In genomic region chr1:193370096-193370495, GRCm38 (mm10) we compare ENCODE assay signal across 8 mouse cellular contexts. TPM values are rescaled to one million over a fixed set of nuclear protein-coding genes. Genes with fewer than 3 reads are reported as not detected.
DNase-seq lines count a peak whose midpoint lies in the region; ATAC-seq and TF ChIP-seq lines count a peak whose summit lies in the region.

Gene Camk1g, minus strand, starts transcription at chr1:193370298.

- no peak within 1 kb of the TSS for H3K9ac ChIP-seq in CH12.LX (ENCODE audit: insufficient read depth, low read depth)
- peak within 1 kb of the TSS; percentile 71 for H3K9ac ChIP-seq in forebrain, embryonic 14.5 days (ENCODE audit: low read length)
- H3K9ac ChIP-seq in neural tube, embryonic 12.5 days = peak within 1 kb of the TSS; percentile 50

- TF ChIP-seq POLR2A in CH12.LX (IDR thresholded peaks at IDR 0.05; ENCODE audit: low read depth, low read length) = no peak

- peaks cover 37% of the 10 kb centered on the region for H3K4me1 ChIP-seq in heart, embryonic 10.5 days
- peaks cover 0 to 18% of the 10 kb centered on the region in 2 experiments; a peak in 2 of 4 replicates for H3K4me1 ChIP-seq in CH12.LX (ENCODE audit: control insufficient read depth in 1 of 2, insufficient read depth in 2 of 2)
- peaks cover 25% of the 10 kb centered on the region for H3K4me1 ChIP-seq in forebrain, embryonic 14.5 days (ENCODE audit: control insufficient read depth, insufficient read depth, low read length)
- peaks cover 27% of the 10 kb centered on the region for H3K4me1 ChIP-seq in neural tube, embryonic 12.5 days

- no peaks in the 10 kb centered on the region for H3K9me3 ChIP-seq in heart, embryonic 10.5 days
- peaks cover 19% of the 10 kb centered on the region for H3K9me3 ChIP-seq in CH12.LX (replicated peaks; ENCODE audit: low read length)
- no peaks in the 10 kb centered on the region for H3K9me3 ChIP-seq in forebrain, embryonic 14.5 days (replicated peaks; ENCODE audit: control insufficient read depth, low read length)
- no peaks in the 10 kb centered on the region for H3K9me3 ChIP-seq in neural tube, embryonic 12.5 days

- ATAC-seq in forebrain, embryonic 14.5 days = peak; percentile 89
- peak; percentile 74 for ATAC-seq in neural tube, embryonic 12.5 days (ENCODE audit: low FRiP score, low read depth)

- dilution Hi-C loops in CH12.LX (cut with MboI; ENCODE audit: extremely low pct_ligation_motif_present, extremely low pct_unique_long_range_greater_than_20kb, low sequenced_read_pairs) = no loop called here

- TF ChIP-seq RAD21 in CH12.LX (IDR thresholded peaks at IDR 0.05; ENCODE audit: low read depth, low read length) = no peak

- peak within 1 kb of the TSS; percentile 85 for H3K27ac ChIP-seq in heart, embryonic 10.5 days
- H3K27ac ChIP-seq in CH12.LX (ENCODE audit: insufficient read depth, low read depth) = no peak within 1 kb of the TSS
- peak within 1 kb of the TSS; percentile 40; the same call in 1 of the 2 replicates for H3K27ac ChIP-seq in forebrain, embryonic 14.5 days (ENCODE audit: low read depth, low read length)
- H3K27ac ChIP-seq in neural tube, embryonic 12.5 days = no peak within 1 kb of the TSS

- H3K36me3 ChIP-seq in heart, embryonic 10.5 days = no peaks in the 10 kb centered on the region
- no peaks in the 10 kb centered on the region for H3K36me3 ChIP-seq in CH12.LX (replicated peaks in 1 of 2; ENCODE audit: control insufficient read depth in 1 of 2, insufficient read depth in 1 of 2, low read length in 1 of 2)
- no peaks in the 10 kb centered on the region for H3K36me3 ChIP-seq in forebrain, embryonic 14.5 days (ENCODE audit: control insufficient read depth, insufficient read depth, low read length)
- no peaks in the 10 kb centered on the region for H3K36me3 ChIP-seq in neural tube, embryonic 12.5 days

- in situ Hi-C loops in CH12.LX (cut with MboI; ENCODE audit: low pct_ligation_motif_present, low pct_unique_long_range_greater_than_20kb, low sequenced_read_pairs) = loop anchor here (10.0 kb wide), 1 partner anchor 45 kb away; no protein-coding TSS in a partner anchor

- H3K27me3 ChIP-seq in heart, embryonic 10.5 days (ENCODE audit: insufficient read depth, poor library complexity, severe bottlenecking) = peaks cover 4% of the 10 kb centered on the region; the same call in 1 of the 2 replicates
- H3K27me3 ChIP-seq in CH12.LX (replicated peaks) = peaks cover 10% of the 10 kb centered on the region
- H3K27me3 ChIP-seq in forebrain, embryonic 14.5 days (replicated peaks; ENCODE audit: control insufficient read depth, insufficient read depth, low read length) = no peaks in the 10 kb centered on the region
- H3K27me3 ChIP-seq in neural tube, embryonic 12.5 days (replicated peaks) = no peaks in the 10 kb centered on the region

- no peak within 1 kb of the TSS for H3K4me2 ChIP-seq in CH12.LX (ENCODE audit: insufficient read depth, low read depth, poor library complexity, severe bottlenecking)
- peak within 1 kb of the TSS; percentile 65 for H3K4me2 ChIP-seq in forebrain, embryonic 14.5 days (ENCODE audit: low read length)
- H3K4me2 ChIP-seq in neural tube, embryonic 12.5 days (replicated peaks) = peak within 1 kb of the TSS; percentile 63

- H3K79me2 ChIP-seq in CH12.LX (replicated peaks; ENCODE audit: control insufficient read depth, extremely low read depth, insufficient read depth, poor library complexity, severe bottlenecking) = no peaks in the 10 kb centered on the region

- WGBS in heart, embryonic 10.5 days = 0% methylated on average over 2 of the region's 2 CpGs
- WGBS in forebrain, embryonic 14.5 days = 0% methylated on average over 2 of the region's 2 CpGs
- 5% methylated on average over 2 of the region's 2 CpGs for WGBS in neural tube, embryonic 12.5 days

- H3K4me3 ChIP-seq in heart, embryonic 10.5 days = peak within 1 kb of the TSS; percentile 55
- no peak within 1 kb of the TSS for H3K4me3 ChIP-seq in CH12.LX (replicated peaks in 1 of 3; ENCODE audit: low read depth in 2 of 3, low read length in 2 of 3, poor library complexity in 1 of 3)
- peak within 1 kb of the TSS; percentile 32 for H3K4me3 ChIP-seq in forebrain, embryonic 14.5 days (ENCODE audit: low read depth, low read length)
- H3K4me3 ChIP-seq in neural tube, embryonic 12.5 days = peak within 1 kb of the TSS; percentile 40

- no peak for DNase-seq in heart, embryonic 10.5 days (ENCODE audit: low spot score)
- DNase-seq in heart, adult 18-20 months = no peak
- peak; percentile 3 for DNase-seq in CH12.LX (ENCODE audit: extremely low read depth)
- DNase-seq in forebrain, embryonic 14.5 days (ENCODE audit: low spot score) = peak; percentile 93
- peak; percentile 54 for DNase-seq in layer of hippocampus, adult 9-11 months
- no peak for DNase-seq in c-Kit-positive CD71-positive TER-119-positive erythroid progenitor cells, embryonic 14.5 days (ENCODE audit: low spot score)
- DNase-seq in spleen, postnatal 14 days (ENCODE audit: low spot score in 2 of 2) = no peak

- TF ChIP-seq EP300 in CH12.LX (IDR thresholded peaks at IDR 0.05; ENCODE audit: low read length) = no peak

- no peak for TF ChIP-seq CTCF in CH12.LX (conservative IDR thresholded peaks at IDR 0.05 in 1 of 2, IDR thresholded peaks at IDR 0.05 in 1 of 2; ENCODE audit: low read depth in 2 of 2, low read length in 2 of 2)

TF ChIP-seq in CH12.LX, 34 proteins besides CTCF, POLR2A, EP300 and RAD21:
- TF ChIP-seq NRF1 (IDR thresholded peaks at IDR 0.05; ENCODE audit: low read depth, low read length) (no peak), POLR2AphosphoS2 (IDR thresholded peaks at IDR 0.05; ENCODE audit: low read depth, low read length) (no peak), JUND (conservative IDR thresholded peaks at IDR 0.05; ENCODE audit: low read depth, low read length) (no peak), ZC3H11A (IDR thresholded peaks at IDR 0.05; ENCODE audit: low read depth, low read length) (no peak), IRF4 (IDR thresholded peaks at IDR 0.05; ENCODE audit: low read depth, low read length) (no peak), CHD2 (IDR thresholded peaks at IDR 0.05; ENCODE audit: low read length) (no peak), MAZ (IDR thresholded peaks at IDR 0.05; ENCODE audit: low read depth, low read length) (no peak), HCFC1 (IDR thresholded peaks at IDR 0.05; ENCODE audit: low read depth, low read length) (no peak), USF2 (conservative IDR thresholded peaks at IDR 0.05; ENCODE audit: low read depth, low read length) (no peak), RCOR1 (conservative IDR thresholded peaks at IDR 0.05; ENCODE audit: low read depth, low read length) (no peak)
TF ChIP-seq in CH12.LX: peak in this region for 0.

RNA-seq across cellular contexts. Expression of gene Camk1g, which starts in this region (rescaled TPM):
- polyA plus RNA-seq in heart, embryonic 10.5 days (2016; fragmentation: Nextera tagmentation; extraction: Ambion mirVana) = 7.2 and 8.3 TPM in 2 replicates
- total RNA-seq in heart, adult 18-20 months (2021) = under 1 TPM; 0.15 to 0.22 TPM
- not detected in 2 replicates for total RNA-seq in CH12.LX (2012; rRNA removed)
- total RNA-seq in CH12.LX (2014; rRNA removed) = not detected in 2 replicates
- not detected in 2 replicates for polyA plus RNA-seq in CH12.LX (2012; ENCODE audit: insufficient read length, low read depth)
- 36.1 and 44.6 TPM in 2 replicates for polyA plus RNA-seq in forebrain, embryonic 14.5 days (2014; fragmentation: Nextera tagmentation; extraction: Ambion mirVana)
- 16.7 and 18.6 TPM in 2 replicates for polyA plus RNA-seq in neural tube, embryonic 12.5 days (2016; fragmentation: Nextera tagmentation; extraction: Ambion mirVana)

Comparison
In these comparisons a context has a peak if more than half of its experiments do, and no peak if none do; other contexts are left out.
1. Peak in DNase-seq in CH12.LX; RNA of the gene not detected or under 1 TPM.
2. DNase-seq: peak in forebrain, embryonic 14.5 days (single experiment) and layer of hippocampus, adult 9-11 months (single experiment); none in heart, embryonic 10.5 days (single experiment), heart, adult 18-20 months (0 of 2), c-Kit-positive CD71-positive TER-119-positive erythroid progenitor cells, embryonic 14.5 days (single experiment) and spleen, postnatal 14 days (0 of 2).
3. H3K27ac ChIP-seq: peak in heart, embryonic 10.5 days (single experiment) and forebrain, embryonic 14.5 days (single experiment); none in CH12.LX (single experiment) and neural tube, embryonic 12.5 days (single experiment).
4. H3K4me3 ChIP-seq: peak in heart, embryonic 10.5 days (single experiment), forebrain, embryonic 14.5 days (single experiment) and neural tube, embryonic 12.5 days (single experiment); none in CH12.LX (0 of 3).